Mouse (Mus musculus): ENCODE data around the gene Slc6a5. TPM values are rescaled to one million over a fixed set of nuclear protein-coding genes. Genes with fewer than 3 reads are reported as not detected.

Slc6a5 gene
- polyA plus RNA-seq, 1 experiment from 2014 or later, result not detected

GRCm38 (mm10) chr7:49879998-49880707 is 29.8 kb upstream of the Slc6a5 start:
- no peak overlapping the region for H3K4me3 ChIP-seq (ENCODE audit: low read depth, low read length)
- no peak for ATAC-seq
- no peaks in the 10 kb centered on the region for H3K4me1 ChIP-seq (replicated peaks; ENCODE audit: control insufficient read depth, insufficient read depth, low read length)
- 46% methylated on average over 8 of the region's 8 CpGs for WGBS
- no peak for TF ChIP-seq CTCF (IDR thresholded peaks at IDR 0.05; ENCODE audit: low read depth)
- no peak overlapping the region for H3K27ac ChIP-seq (ENCODE audit: low read depth, low read length)
- H3K9me3 ChIP-seq (ENCODE audit: control insufficient read depth), result no peaks in the 10 kb centered on the region
- no peaks in the 10 kb centered on the region for H3K36me3 ChIP-seq (ENCODE audit: control insufficient read depth, insufficient read depth)
- no peak overlapping the region for H3K9ac ChIP-seq (ENCODE audit: low read depth, low read length)
- no peak overlapping the region for H3K4me2 ChIP-seq (replicated peaks; ENCODE audit: low read depth)
- no peaks in the 10 kb centered on the region for H3K27me3 ChIP-seq (replicated peaks; ENCODE audit: control insufficient read depth, insufficient read depth, low read length)

- Histone ChIP-seq H3K36me3 (ENCODE audit: control insufficient read depth, insufficient read depth) (no peaks in the 10 kb centered on the region), H3K9me3 (ENCODE audit: control insufficient read depth) (no peaks in the 10 kb centered on the region), H3K27me3 (replicated peaks; ENCODE audit: control insufficient read depth, insufficient read depth, low read length) (no peaks in the 10 kb centered on the region), H3K9ac (ENCODE audit: low read depth, low read length) (no peak overlapping the region), H3K27ac (ENCODE audit: low read depth, low read length) (no peak overlapping the region), H3K4me2 (replicated peaks; ENCODE audit: low read depth) (no peak overlapping the region), H3K4me1 (replicated peaks; ENCODE audit: control insufficient read depth, insufficient read depth, low read length) (no peaks in the 10 kb centered on the region), H3K4me3 (ENCODE audit: low read depth, low read length) (no peak overlapping the region)
- no peak for ATAC-seq
- 29% methylated on average over 4 of the region's 4 CpGs for WGBS
- no peak for TF ChIP-seq CTCF (IDR thresholded peaks at IDR 0.05; ENCODE audit: low read depth)
Observed at GRCm38 (mm10) chr7:49882288-49882687, 27.7 kb upstream of the Slc6a5 start.

GRCm38 (mm10) chr7:49882694-49883389 is 27.1 kb upstream of the Slc6a5 start:
- H3K9me3 ChIP-seq (ENCODE audit: control insufficient read depth), result no peaks in the 10 kb centered on the region
- no peak overlapping the region for H3K4me3 ChIP-seq (ENCODE audit: low read depth, low read length)
- 0 out of 2 replicates have a peak, but pooled peaks have one; percentile 5 for TF ChIP-seq CTCF (IDR thresholded peaks at IDR 0.05; ENCODE audit: low read depth)
- ATAC-seq, result no peak
- H3K4me2 ChIP-seq (replicated peaks; ENCODE audit: low read depth), result no peak overlapping the region
- H3K4me1 ChIP-seq (replicated peaks; ENCODE audit: control insufficient read depth, insufficient read depth, low read length), result no peaks in the 10 kb centered on the region
- no peak overlapping the region for H3K9ac ChIP-seq (ENCODE audit: low read depth, low read length)
- no peaks in the 10 kb centered on the region for H3K27me3 ChIP-seq (replicated peaks; ENCODE audit: control insufficient read depth, insufficient read depth, low read length)
- WGBS, result 28% methylated on average over 16 of the region's 16 CpGs
- H3K27ac ChIP-seq (ENCODE audit: low read depth, low read length), result no peak overlapping the region
- no peaks in the 10 kb centered on the region for H3K36me3 ChIP-seq (ENCODE audit: control insufficient read depth, insufficient read depth)

- WGBS, result 68% methylated on average over 2 of the region's 2 CpGs
- H3K4me2 ChIP-seq (replicated peaks; ENCODE audit: low read depth), result no peak overlapping the region
- H3K27me3 ChIP-seq (replicated peaks; ENCODE audit: control insufficient read depth, insufficient read depth, low read length), result peaks cover 4% of the 10 kb centered on the region; the same call in 1 of the 2 replicates
- H3K27ac ChIP-seq (ENCODE audit: low read depth, low read length), result no peak overlapping the region
- no peak overlapping the region for H3K9ac ChIP-seq (ENCODE audit: low read depth, low read length)
- H3K9me3 ChIP-seq (ENCODE audit: control insufficient read depth), result no peaks in the 10 kb centered on the region
- no peak for TF ChIP-seq CTCF (IDR thresholded peaks at IDR 0.05; ENCODE audit: low read depth)
- H3K36me3 ChIP-seq (ENCODE audit: control insufficient read depth, insufficient read depth), result no peaks in the 10 kb centered on the region
- no peak overlapping the region for H3K4me3 ChIP-seq (ENCODE audit: low read depth, low read length)
- no peak for ATAC-seq
- no peaks in the 10 kb centered on the region for H3K4me1 ChIP-seq (replicated peaks; ENCODE audit: control insufficient read depth, insufficient read depth, low read length)
Observed at GRCm38 (mm10) chr7:49887776-49888390, 22.1 kb upstream of the Slc6a5 start.

GRCm38 (mm10) chr7:49894786-49895185 is 15.2 kb upstream of the Slc6a5 start:
- Histone ChIP-seq H3K4me1 (replicated peaks; ENCODE audit: control insufficient read depth, insufficient read depth, low read length) (no peaks in the 10 kb centered on the region), H3K4me2 (replicated peaks; ENCODE audit: low read depth) (no peak overlapping the region), H3K27me3 (replicated peaks; ENCODE audit: control insufficient read depth, insufficient read depth, low read length) (no peaks in the 10 kb centered on the region; the same call in 1 of the 2 replicates), H3K4me3 (ENCODE audit: low read depth, low read length) (no peak overlapping the region), H3K36me3 (ENCODE audit: control insufficient read depth, insufficient read depth) (no peaks in the 10 kb centered on the region), H3K27ac (ENCODE audit: low read depth, low read length) (no peak overlapping the region), H3K9ac (ENCODE audit: low read depth, low read length) (no peak overlapping the region), H3K9me3 (ENCODE audit: control insufficient read depth) (no peaks in the 10 kb centered on the region)
- no peak for TF ChIP-seq CTCF (IDR thresholded peaks at IDR 0.05; ENCODE audit: low read depth)
- ATAC-seq, result 0 out of 2 replicates have a peak, but pooled peaks have one; percentile 36
- 31% methylated on average over 2 of the region's 2 CpGs for WGBS

GRCm38 (mm10) chr7:49895296-49895695 is 14.7 kb upstream of the Slc6a5 start:
- 36% methylated on average over 6 of the region's 6 CpGs for WGBS
- no peak for TF ChIP-seq CTCF (IDR thresholded peaks at IDR 0.05; ENCODE audit: low read depth)
- Histone ChIP-seq H3K36me3 (ENCODE audit: control insufficient read depth, insufficient read depth) (no peaks in the 10 kb centered on the region), H3K4me2 (replicated peaks; ENCODE audit: low read depth) (no peak overlapping the region), H3K27ac (ENCODE audit: low read depth, low read length) (no peak overlapping the region), H3K4me3 (ENCODE audit: low read depth, low read length) (no peak overlapping the region), H3K9ac (ENCODE audit: low read depth, low read length) (no peak overlapping the region), H3K9me3 (ENCODE audit: control insufficient read depth) (no peaks in the 10 kb centered on the region), H3K27me3 (replicated peaks; ENCODE audit: control insufficient read depth, insufficient read depth, low read length) (no peaks in the 10 kb centered on the region; the same call in 1 of the 2 replicates), H3K4me1 (replicated peaks; ENCODE audit: control insufficient read depth, insufficient read depth, low read length) (no peaks in the 10 kb centered on the region)
- ATAC-seq, result no peak

All from intestine, postnatal 0 days (tissue).